Mouse (Mus musculus): ENCODE results near the gene Poll. TPM values are rescaled to one million over a fixed set of nuclear protein-coding genes. Genes with fewer than 3 reads are reported as not detected.

Poll gene
- polyA plus RNA-seq, 1 experiment: 12.7 TPM

- H3K36me3 ChIP-seq (ENCODE audit: control insufficient read depth, insufficient read depth): no peaks in the 10 kb centered on the region
Observed at GRCm38 (mm10) chr19:45531554-45531953, 28.8 kb downstream of the Poll start.

GRCm38 (mm10) chr19:45530200-45530995, 29.9 kb downstream of the Poll start:
- TF ChIP-seq FOSL1 (IDR thresholded peaks at IDR 0.05; ENCODE audit: insufficient read depth, low read length, poor library complexity, severe bottlenecking): no peak
- TF ChIP-seq MYOD1 (IDR thresholded peaks at IDR 0.05; ENCODE audit: control insufficient read depth, insufficient read length, low read depth): no peak
- no peak for TF ChIP-seq USF1 (IDR thresholded peaks at IDR 0.05; ENCODE audit: low read depth)
- no peak for TF ChIP-seq CTCF (IDR thresholded peaks at IDR 0.05; ENCODE audit: control insufficient read depth, insufficient read depth, insufficient read length)
- no peak for TF ChIP-seq CEBPB (IDR thresholded peaks at IDR 0.05; ENCODE audit: low read depth)
- no peak for TF ChIP-seq MYOG (IDR thresholded peaks at IDR 0.05; ENCODE audit: control insufficient read depth, extremely low read depth, insufficient read length)
- no peaks in the 10 kb centered on the region for H3K79me3 ChIP-seq (ENCODE audit: low read depth)
- H3K36me3 ChIP-seq (ENCODE audit: control insufficient read depth, insufficient read depth): no peaks in the 10 kb centered on the region
- no peak overlapping the region for H3K4me3 ChIP-seq (ENCODE audit: insufficient read depth, poor library complexity, severe bottlenecking)
- H3K79me2 ChIP-seq (ENCODE audit: control insufficient read depth, insufficient read depth): no peaks in the 10 kb centered on the region
- H3K27me3 ChIP-seq (ENCODE audit: control insufficient read depth, insufficient read depth, insufficient read length): no peaks in the 10 kb centered on the region
- H3ac ChIP-seq (ENCODE audit: control insufficient read depth, insufficient read length, low read depth): no peak overlapping the region

More at GRCm38 (mm10) chr19:45531554-45531953, 28.8 kb downstream of the Poll start:
- Histone ChIP-seq H3K27me3 (ENCODE audit: control insufficient read depth, insufficient read depth, insufficient read length) (peaks cover 4% of the 10 kb centered on the region), H3K4me3 (ENCODE audit: insufficient read depth, poor library complexity, severe bottlenecking) (no peak overlapping the region), H3K79me3 (ENCODE audit: low read depth) (no peaks in the 10 kb centered on the region), H3ac (ENCODE audit: control insufficient read depth, insufficient read length, low read depth) (no peak overlapping the region), H3K79me2 (ENCODE audit: control insufficient read depth, insufficient read depth) (no peaks in the 10 kb centered on the region)
- TF ChIP-seq CTCF (IDR thresholded peaks at IDR 0.05; ENCODE audit: control insufficient read depth, insufficient read depth, insufficient read length) (no peak), MYOD1 (IDR thresholded peaks at IDR 0.05; ENCODE audit: control insufficient read depth, insufficient read length, low read depth) (no peak), CEBPB (IDR thresholded peaks at IDR 0.05; ENCODE audit: low read depth) (no peak), MYOG (IDR thresholded peaks at IDR 0.05; ENCODE audit: control insufficient read depth, extremely low read depth, insufficient read length) (no peak), FOSL1 (IDR thresholded peaks at IDR 0.05; ENCODE audit: insufficient read depth, low read length, poor library complexity, severe bottlenecking) (no peak), MAX (IDR thresholded peaks at IDR 0.05) (no peak), USF1 (IDR thresholded peaks at IDR 0.05; ENCODE audit: low read depth) (no peak)

- Histone ChIP-seq H3K79me3 (ENCODE audit: low read depth) (no peaks in the 10 kb centered on the region), H3K79me2 (ENCODE audit: control insufficient read depth, insufficient read depth) (no peaks in the 10 kb centered on the region), H3K27me3 (ENCODE audit: control insufficient read depth, insufficient read depth, insufficient read length) (no peaks in the 10 kb centered on the region), H3ac (ENCODE audit: control insufficient read depth, insufficient read length, low read depth) (no peak overlapping the region), H3K4me3 (ENCODE audit: insufficient read depth, poor library complexity, severe bottlenecking) (no peak overlapping the region), H3K36me3 (ENCODE audit: control insufficient read depth, insufficient read depth) (no peaks in the 10 kb centered on the region)
- TF ChIP-seq USF1 (IDR thresholded peaks at IDR 0.05; ENCODE audit: low read depth) (no peak), MYOD1 (IDR thresholded peaks at IDR 0.05; ENCODE audit: control insufficient read depth, insufficient read length, low read depth) (no peak), CTCF (IDR thresholded peaks at IDR 0.05; ENCODE audit: control insufficient read depth, insufficient read depth, insufficient read length) (no peak), MYOG (IDR thresholded peaks at IDR 0.05; ENCODE audit: control insufficient read depth, extremely low read depth, insufficient read length) (no peak), MAX (IDR thresholded peaks at IDR 0.05) (no peak), FOSL1 (IDR thresholded peaks at IDR 0.05; ENCODE audit: insufficient read depth, low read length, poor library complexity, severe bottlenecking) (no peak), CEBPB (IDR thresholded peaks at IDR 0.05; ENCODE audit: low read depth) (no peak)
Observed at GRCm38 (mm10) chr19:45529294-45529693, 31.0 kb downstream of the Poll start.

GRCm38 (mm10) chr19:45527931-45528534, 32.3 kb downstream of the Poll start:
- Histone ChIP-seq H3K4me3 (ENCODE audit: insufficient read depth, poor library complexity, severe bottlenecking) (no peak overlapping the region), H3K27me3 (ENCODE audit: control insufficient read depth, insufficient read depth, insufficient read length) (no peaks in the 10 kb centered on the region), H3K36me3 (ENCODE audit: control insufficient read depth, insufficient read depth) (no peaks in the 10 kb centered on the region), H3K79me3 (ENCODE audit: low read depth) (no peaks in the 10 kb centered on the region), H3K79me2 (ENCODE audit: control insufficient read depth, insufficient read depth) (no peaks in the 10 kb centered on the region), H3ac (ENCODE audit: control insufficient read depth, insufficient read length, low read depth) (no peak overlapping the region)
- no peak for TF ChIP-seq CEBPB (IDR thresholded peaks at IDR 0.05; ENCODE audit: low read depth)
- no peak for TF ChIP-seq FOSL1 (IDR thresholded peaks at IDR 0.05; ENCODE audit: insufficient read depth, low read length, poor library complexity, severe bottlenecking)
- no peak for TF ChIP-seq CTCF (IDR thresholded peaks at IDR 0.05; ENCODE audit: control insufficient read depth, insufficient read depth, insufficient read length)
- TF ChIP-seq MYOD1 (IDR thresholded peaks at IDR 0.05; ENCODE audit: control insufficient read depth, insufficient read length, low read depth): no peak
- no peak for TF ChIP-seq USF1 (IDR thresholded peaks at IDR 0.05; ENCODE audit: low read depth)
- no peak for TF ChIP-seq MYOG (IDR thresholded peaks at IDR 0.05; ENCODE audit: control insufficient read depth, extremely low read depth, insufficient read length)
- TF ChIP-seq MAX (IDR thresholded peaks at IDR 0.05): no peak

- Histone ChIP-seq H3ac (ENCODE audit: control insufficient read depth, insufficient read length, low read depth) (no peak overlapping the region), H3K27me3 (ENCODE audit: control insufficient read depth, insufficient read depth, insufficient read length) (no peaks in the 10 kb centered on the region), H3K4me3 (ENCODE audit: insufficient read depth, poor library complexity, severe bottlenecking) (no peak overlapping the region), H3K79me2 (ENCODE audit: control insufficient read depth, insufficient read depth) (no peaks in the 10 kb centered on the region), H3K36me3 (ENCODE audit: control insufficient read depth, insufficient read depth) (no peaks in the 10 kb centered on the region), H3K79me3 (ENCODE audit: low read depth) (no peaks in the 10 kb centered on the region)
- TF ChIP-seq MAX (IDR thresholded peaks at IDR 0.05): no peak
- TF ChIP-seq MYOD1 (IDR thresholded peaks at IDR 0.05; ENCODE audit: control insufficient read depth, insufficient read length, low read depth): no peak
- no peak for TF ChIP-seq FOSL1 (IDR thresholded peaks at IDR 0.05; ENCODE audit: insufficient read depth, low read length, poor library complexity, severe bottlenecking)
- TF ChIP-seq CTCF (IDR thresholded peaks at IDR 0.05; ENCODE audit: control insufficient read depth, insufficient read depth, insufficient read length): no peak
- no peak for TF ChIP-seq CEBPB (IDR thresholded peaks at IDR 0.05; ENCODE audit: low read depth)
- TF ChIP-seq USF1 (IDR thresholded peaks at IDR 0.05; ENCODE audit: low read depth): no peak
- TF ChIP-seq MYOG (IDR thresholded peaks at IDR 0.05; ENCODE audit: control insufficient read depth, extremely low read depth, insufficient read length): no peak
Observed at GRCm38 (mm10) chr19:45527382-45527781, 32.9 kb downstream of the Poll start.

Measured in C2C12 (cell line).